Mouse (Mus musculus): ENCODE results near the gene Kat6b. TPM values are rescaled to one million over a fixed set of nuclear protein-coding genes. Genes with fewer than 3 reads are reported as not detected.

The Kat6b gene
- polyA plus RNA-seq, 1 experiment from 2014 or later = 12.0 TPM

DNA sequence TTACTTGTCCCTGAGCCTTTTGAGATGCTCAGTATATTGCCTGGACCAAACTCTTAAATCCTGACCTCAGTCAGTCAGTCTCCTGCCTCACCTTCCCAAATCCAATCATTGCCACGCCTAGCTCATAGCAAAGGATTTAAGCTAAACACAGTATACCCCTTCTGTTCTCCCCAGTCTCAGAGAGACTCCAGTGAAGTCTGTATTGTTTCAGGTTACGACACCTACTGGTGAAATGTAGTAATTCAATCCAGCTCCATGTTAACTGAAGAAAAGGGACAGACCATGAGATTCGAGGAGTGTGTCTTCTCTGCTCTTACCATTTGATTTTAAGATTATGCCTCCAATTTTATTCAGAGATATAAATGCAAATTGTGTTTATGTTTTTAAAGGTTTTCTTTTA lies 129.0 kb downstream of the Kat6b start:
- H3K27me3 ChIP-seq = no peaks in the 10 kb centered on the region
- no peak overlapping the region for H3K9ac ChIP-seq
- H3K4me2 ChIP-seq = no peak overlapping the region
- H3K4me1 ChIP-seq = peaks cover 13% of the 10 kb centered on the region; the same call in 1 of the 2 replicates
- H3K27ac ChIP-seq = no peak overlapping the region
- no peaks in the 10 kb centered on the region for H3K9me3 ChIP-seq
- WGBS = 19% methylated on average over 3 of the region's 3 CpGs
- no peak overlapping the region for H3K4me3 ChIP-seq
- peak; percentile 35; the same call in 1 of the 2 replicates for ATAC-seq (ENCODE audit: borderline replicate concordance, extremely low read depth, low FRiP score, low TSS enrichment)
- no peaks in the 10 kb centered on the region for H3K36me3 ChIP-seq

DNA sequence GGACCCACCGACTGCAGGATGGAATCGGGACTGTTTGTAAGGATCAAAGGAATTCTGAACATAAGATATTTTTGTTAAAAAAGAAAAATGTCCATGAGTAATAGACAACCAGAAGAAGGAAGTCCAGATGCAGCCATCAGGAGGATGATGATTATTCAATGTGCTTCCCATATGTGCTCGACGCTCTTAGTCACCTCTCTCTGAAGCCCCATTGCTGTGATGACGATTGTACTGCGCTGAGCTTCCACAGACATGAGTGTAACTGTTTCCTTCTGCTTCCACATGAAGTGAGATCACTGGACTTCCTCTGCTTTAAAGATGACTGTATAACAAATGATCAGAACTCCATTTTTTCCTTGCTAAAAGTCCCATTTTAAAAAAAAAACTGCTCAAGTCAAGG lies 131.8 kb downstream of the Kat6b start:
- Histone ChIP-seq H3K4me2 (no peak overlapping the region), H3K9me3 (no peaks in the 10 kb centered on the region), H3K27ac (no peak overlapping the region), H3K27me3 (no peaks in the 10 kb centered on the region), H3K36me3 (no peaks in the 10 kb centered on the region), H3K9ac (no peak overlapping the region), H3K4me1 (peaks cover 23% of the 10 kb centered on the region), H3K4me3 (no peak overlapping the region)
- no peak for ATAC-seq (ENCODE audit: borderline replicate concordance, extremely low read depth, low FRiP score, low TSS enrichment)
- 85% methylated on average over 6 of the region's 6 CpGs for WGBS

- no peak for ATAC-seq (ENCODE audit: borderline replicate concordance, extremely low read depth, low FRiP score, low TSS enrichment)
- Histone ChIP-seq H3K4me3 (no peak overlapping the region), H3K9me3 (no peaks in the 10 kb centered on the region), H3K27me3 (no peaks in the 10 kb centered on the region), H3K27ac (no peak overlapping the region), H3K4me2 (no peak overlapping the region), H3K36me3 (peaks cover 6% of the 10 kb centered on the region; the same call in 1 of the 2 replicates), H3K9ac (no peak overlapping the region), H3K4me1 (peaks cover 17% of the 10 kb centered on the region)
- 93% methylated on average over 5 of the region's 5 CpGs for WGBS
Measured at GRCm38 (mm10) chr14:21614103-21614502, 132.9 kb downstream of the Kat6b start.

DNA sequence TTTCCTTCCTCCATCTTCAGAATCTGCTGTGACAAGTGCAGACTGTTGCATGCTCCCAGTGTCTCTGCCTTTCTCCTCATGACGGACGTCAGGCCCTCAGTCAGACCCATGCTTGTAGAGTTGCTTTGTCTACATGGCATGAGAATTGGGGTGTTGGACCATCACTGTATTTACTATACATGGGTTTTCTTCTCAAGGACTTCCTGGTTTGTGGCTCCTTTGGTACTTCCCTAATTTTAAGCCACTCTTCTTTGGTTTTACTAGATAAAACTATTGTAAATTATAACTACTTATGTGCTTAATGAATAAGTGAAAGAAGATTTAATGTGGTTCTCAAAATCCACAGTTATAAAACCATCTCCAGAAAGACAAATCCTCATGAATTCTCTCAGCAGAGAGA lies 134.6 kb downstream of the Kat6b start:
- peaks cover 13% of the 10 kb centered on the region for H3K4me1 ChIP-seq
- H3K4me3 ChIP-seq = no peak overlapping the region
- H3K4me2 ChIP-seq = no peak overlapping the region
- WGBS = 79% methylated on average over 2 of the region's 2 CpGs
- no peak overlapping the region for H3K27ac ChIP-seq
- no peaks in the 10 kb centered on the region for H3K9me3 ChIP-seq
- no peaks in the 10 kb centered on the region for H3K27me3 ChIP-seq
- no peak overlapping the region for H3K9ac ChIP-seq
- ATAC-seq (ENCODE audit: borderline replicate concordance, extremely low read depth, low FRiP score, low TSS enrichment) = no peak
- peaks cover 12% of the 10 kb centered on the region; the same call in 1 of the 2 replicates for H3K36me3 ChIP-seq

GRCm38 (mm10) chr14:21617221-21617980 lies 136.2 kb downstream of the Kat6b start:
- Histone ChIP-seq H3K36me3 (peaks cover 12% of the 10 kb centered on the region; the same call in 1 of the 2 replicates), H3K9ac (no peak overlapping the region), H3K27ac (peak overlapping the region; percentile 82), H3K4me1 (peaks cover 13% of the 10 kb centered on the region), H3K27me3 (no peaks in the 10 kb centered on the region), H3K4me3 (no peak overlapping the region), H3K4me2 (peak overlapping the region; percentile 33; the same call in 1 of the 2 replicates), H3K9me3 (no peaks in the 10 kb centered on the region)
- 0 out of 2 replicates have a peak, but pooled peaks have one; percentile 27 for ATAC-seq (ENCODE audit: borderline replicate concordance, extremely low read depth, low FRiP score, low TSS enrichment)
- 30% methylated on average over 4 of the region's 4 CpGs for WGBS

DNA sequence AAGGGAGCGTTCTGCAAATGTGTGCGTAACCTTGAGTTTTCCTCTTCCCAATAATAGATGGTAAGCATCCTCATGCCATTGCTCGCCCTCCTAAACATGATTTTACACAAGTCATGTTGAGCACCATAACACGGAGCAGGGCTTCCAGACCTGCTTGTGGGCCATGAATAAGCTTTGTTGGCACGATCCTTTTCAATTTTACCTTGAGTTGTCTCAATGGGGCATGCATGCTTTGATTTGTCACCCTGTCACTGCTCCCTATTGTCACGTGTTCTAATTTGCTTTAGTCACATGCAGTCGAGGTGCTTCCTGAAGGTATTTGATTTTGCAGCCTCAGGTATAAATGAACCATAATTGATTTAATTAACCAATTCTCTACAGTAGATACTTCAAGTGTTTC lies 138.7 kb downstream of the Kat6b start:
- 89% methylated on average over 7 of the region's 7 CpGs for WGBS

GRCm38 (mm10) chr14:21625946-21626345 lies 144.7 kb downstream of the Kat6b start:
- no peak overlapping the region for H3K4me3 ChIP-seq
- H3K27ac ChIP-seq = no peak overlapping the region
- H3K9me3 ChIP-seq = no peaks in the 10 kb centered on the region
- H3K4me1 ChIP-seq = no peaks in the 10 kb centered on the region
- H3K4me2 ChIP-seq = no peak overlapping the region
- 84% methylated on average over 9 of the region's 9 CpGs for WGBS
- peaks cover 29% of the 10 kb centered on the region for H3K36me3 ChIP-seq
- no peak overlapping the region for H3K9ac ChIP-seq
- no peaks in the 10 kb centered on the region for H3K27me3 ChIP-seq
- ATAC-seq (ENCODE audit: borderline replicate concordance, extremely low read depth, low FRiP score, low TSS enrichment) = no peak

More for the DNA sequence above, 138.7 kb downstream of the Kat6b start:
- Histone ChIP-seq H3K27me3 (no peaks in the 10 kb centered on the region), H3K4me2 (no peak overlapping the region), H3K9ac (no peak overlapping the region), H3K4me1 (peaks cover 13% of the 10 kb centered on the region), H3K36me3 (peaks cover 15% of the 10 kb centered on the region; the same call in 1 of the 2 replicates), H3K9me3 (no peaks in the 10 kb centered on the region), H3K4me3 (no peak overlapping the region), H3K27ac (no peak overlapping the region)
- no peak for ATAC-seq (ENCODE audit: borderline replicate concordance, extremely low read depth, low FRiP score, low TSS enrichment)

DNA sequence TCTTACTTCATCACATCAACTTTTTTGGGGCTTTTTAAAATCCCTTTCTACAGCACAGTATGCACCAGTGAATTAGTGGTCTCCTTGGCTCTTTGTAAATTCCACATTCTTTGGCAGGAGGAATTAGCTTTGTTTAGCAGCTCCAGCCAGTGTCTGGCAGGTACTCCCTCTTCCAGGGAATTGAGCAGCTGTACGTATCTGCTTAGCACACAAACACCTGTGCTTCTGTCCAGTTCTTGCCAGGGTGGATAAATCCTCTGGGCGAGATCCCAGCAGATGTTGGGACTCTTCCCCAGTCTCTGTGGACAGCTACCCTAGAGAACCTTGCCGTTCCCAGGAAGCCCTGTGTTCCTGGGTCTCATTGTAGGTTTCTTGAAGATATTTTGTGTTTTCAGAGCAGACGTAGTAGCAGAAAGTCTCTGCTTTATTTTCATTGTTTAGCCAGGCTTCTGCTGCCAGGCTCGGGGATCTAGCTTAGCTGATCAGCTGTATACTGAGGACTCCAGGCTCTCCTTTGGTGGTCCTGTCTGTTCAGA lies 150.5 kb downstream of the Kat6b start:
- no peak overlapping the region for H3K27ac ChIP-seq
- no peak overlapping the region for H3K4me2 ChIP-seq
- H3K36me3 ChIP-seq = peaks cover 30% of the 10 kb centered on the region
- H3K4me1 ChIP-seq = no peaks in the 10 kb centered on the region
- ATAC-seq (ENCODE audit: borderline replicate concordance, extremely low read depth, low FRiP score, low TSS enrichment) = no peak
- H3K4me3 ChIP-seq = no peak overlapping the region
- 62% methylated on average over 5 of the region's 5 CpGs for WGBS
- H3K9ac ChIP-seq = no peak overlapping the region
- H3K9me3 ChIP-seq = no peaks in the 10 kb centered on the region
- H3K27me3 ChIP-seq = no peaks in the 10 kb centered on the region

DNA sequence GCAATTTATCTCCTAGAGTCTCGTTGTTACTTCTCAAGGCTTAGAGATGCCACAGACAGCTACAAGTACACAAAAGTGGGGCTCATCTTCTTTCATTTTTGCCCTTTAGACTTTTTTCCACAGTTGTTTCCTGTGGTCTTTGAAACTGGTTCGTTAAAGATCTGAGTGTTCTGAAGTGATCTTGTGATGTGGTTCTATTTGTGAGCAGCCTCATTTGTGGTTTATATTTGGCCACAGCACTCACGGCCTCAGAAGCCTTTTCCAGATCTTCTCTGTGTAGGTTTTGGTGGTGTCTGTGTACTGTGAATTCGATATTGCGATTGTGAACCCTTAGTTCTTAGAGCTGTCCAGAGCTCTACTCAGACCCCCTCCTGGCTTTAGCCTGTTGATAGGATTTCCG lies 155.3 kb downstream of the Kat6b start:
- Histone ChIP-seq H3K4me1 (no peaks in the 10 kb centered on the region), H3K4me3 (no peak overlapping the region), H3K4me2 (no peak overlapping the region), H3K36me3 (peaks cover 21% of the 10 kb centered on the region), H3K27ac (no peak overlapping the region), H3K27me3 (no peaks in the 10 kb centered on the region), H3K9me3 (no peaks in the 10 kb centered on the region), H3K9ac (no peak overlapping the region)
- WGBS = 79% methylated on average over 6 of the region's 6 CpGs
- ATAC-seq (ENCODE audit: borderline replicate concordance, extremely low read depth, low FRiP score, low TSS enrichment) = no peak

DNA sequence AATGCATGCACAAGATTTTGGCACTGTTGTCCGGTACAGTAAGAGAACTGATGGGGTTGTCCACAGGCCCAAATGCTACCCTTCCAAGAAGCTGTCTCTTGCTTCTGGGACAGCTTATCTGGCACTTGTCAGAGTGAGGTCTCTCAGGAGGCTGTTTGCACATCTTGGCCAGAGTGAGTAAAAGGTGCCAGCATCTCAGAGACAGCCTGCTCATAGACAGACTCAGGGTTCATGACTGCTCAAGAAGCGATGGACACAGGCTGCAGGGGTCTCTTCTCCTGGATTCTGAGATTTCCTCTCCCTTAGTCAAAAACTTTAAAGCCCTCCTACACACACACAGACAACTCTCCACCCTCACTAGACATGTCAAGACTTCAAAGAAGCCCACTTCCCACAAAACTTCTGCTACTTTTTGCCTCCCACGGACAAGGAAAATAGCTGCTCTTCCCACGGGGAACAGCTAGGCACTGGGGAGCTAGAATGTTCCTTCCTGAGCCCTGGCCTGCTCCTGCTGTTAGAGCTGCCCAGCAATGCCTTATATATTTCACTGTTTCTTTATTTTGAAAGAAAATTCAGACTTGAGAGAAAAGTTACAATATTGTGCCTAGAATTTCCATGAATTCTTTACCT lies 159.7 kb downstream of the Kat6b start:
- ATAC-seq (ENCODE audit: borderline replicate concordance, extremely low read depth, low FRiP score, low TSS enrichment) = no peak

DNA sequence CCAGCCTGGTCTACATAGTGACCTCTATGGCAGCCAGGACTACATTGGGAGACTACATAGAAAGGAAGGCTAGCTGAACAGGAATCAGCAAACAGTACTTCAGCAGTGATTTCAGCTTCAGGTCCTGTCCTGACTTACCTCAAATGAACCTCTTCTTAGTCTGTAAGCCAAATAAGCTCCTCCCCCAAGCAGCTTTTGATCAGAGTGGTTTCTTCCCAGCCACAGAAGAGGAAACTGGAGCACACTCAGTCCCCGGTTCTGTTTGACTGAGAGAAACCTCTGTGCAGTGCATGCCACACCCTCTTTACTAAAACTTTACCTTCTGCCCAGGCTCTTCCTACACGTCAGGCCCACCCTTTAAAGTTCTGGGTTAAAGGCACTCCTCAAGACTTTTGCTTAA lies 172.6 kb downstream of the Kat6b start:
- 0 out of 2 replicates have a peak, but pooled peaks cover 3% of the 10 kb centered on the region for H3K4me1 ChIP-seq
- ATAC-seq (ENCODE audit: borderline replicate concordance, extremely low read depth, low FRiP score, low TSS enrichment) = no peak
- WGBS = 45% methylated on average over 2 of the region's 2 CpGs
- H3K27me3 ChIP-seq = no peaks in the 10 kb centered on the region
- H3K36me3 ChIP-seq = peaks cover 2% of the 10 kb centered on the region; the same call in 1 of the 2 replicates
- no peaks in the 10 kb centered on the region for H3K9me3 ChIP-seq
- H3K4me2 ChIP-seq = no peak overlapping the region
- no peak overlapping the region for H3K9ac ChIP-seq
- no peak overlapping the region for H3K4me3 ChIP-seq
- no peak overlapping the region for H3K27ac ChIP-seq

More for the DNA sequence above, 159.7 kb downstream of the Kat6b start:
- Histone ChIP-seq H3K4me3 (no peak overlapping the region), H3K9ac (no peak overlapping the region), H3K36me3 (peaks cover 17% of the 10 kb centered on the region), H3K4me1 (no peaks in the 10 kb centered on the region), H3K4me2 (no peak overlapping the region), H3K27me3 (no peaks in the 10 kb centered on the region), H3K9me3 (no peaks in the 10 kb centered on the region), H3K27ac (no peak overlapping the region)
- WGBS = 64% methylated on average over 4 of the region's 4 CpGs

DNA sequence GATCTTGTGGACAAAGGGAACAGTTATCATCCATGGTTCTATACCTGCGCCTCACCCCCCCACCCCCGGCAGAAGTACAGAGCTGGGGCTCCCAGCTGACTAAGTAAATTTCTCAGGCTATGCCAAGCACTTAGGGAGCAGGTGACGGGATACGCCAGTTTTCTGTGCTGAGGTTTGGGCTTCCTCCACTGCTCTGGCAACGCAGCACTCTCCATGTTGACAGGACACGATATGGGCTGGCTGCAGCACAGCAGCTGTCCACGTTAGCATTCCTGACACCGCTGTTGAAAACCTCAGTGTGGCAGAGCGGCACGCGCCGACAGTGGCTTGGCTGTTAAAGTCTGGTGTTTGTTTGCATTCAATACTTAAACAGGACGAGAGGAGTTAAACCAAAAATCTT lies 177.9 kb downstream of the Kat6b start:
- peak; percentile 70; the same call in 1 of the 2 replicates for ATAC-seq (ENCODE audit: borderline replicate concordance, extremely low read depth, low FRiP score, low TSS enrichment)
- Histone ChIP-seq H3K4me3 (no peak overlapping the region), H3K9ac (no peak overlapping the region), H3K27me3 (no peaks in the 10 kb centered on the region), H3K36me3 (0 out of 2 replicates have a peak, but pooled peaks cover 7% of the 10 kb centered on the region), H3K27ac (no peak overlapping the region), H3K9me3 (no peaks in the 10 kb centered on the region), H3K4me1 (0 out of 2 replicates have a peak, but pooled peaks cover 9% of the 10 kb centered on the region), H3K4me2 (peak overlapping the region; percentile 27)
- 48% methylated on average over 13 of the region's 13 CpGs for WGBS

Data from lung, embryonic 15.5 days (tissue).